Mouse (Mus musculus): ENCODE results near the gene Smcr8. TPM values are rescaled to one million over a fixed set of nuclear protein-coding genes. Genes with fewer than 3 reads are reported as not detected.

Smcr8 gene
- 10 to 100 TPM; 23.3 to 30.1 (median 27.3) TPM for total RNA-seq (2022)

GRCm38 (mm10) chr11:60776829-60777740, at the start of gene Smcr8, which contains the start of gene Top3a:
Gene Smcr8, plus strand, starts transcription at chr11:60777524.
Gene Top3a, minus strand, starts transcription at chr11:60777365.
- DNase-seq: peak; percentile 84

GRCm38 (mm10) chr11:60728260-60728761, 49.0 kb upstream of the Smcr8 start, which contains the start of gene Mief2:
Gene Mief2, plus strand, starts transcription at chr11:60728398.
- DNase-seq: peak; percentile 94

GRCm38 (mm10) chr11:60729217-60729641, 48.1 kb upstream of the Smcr8 start:
- peak; percentile 75 for DNase-seq

DNA sequence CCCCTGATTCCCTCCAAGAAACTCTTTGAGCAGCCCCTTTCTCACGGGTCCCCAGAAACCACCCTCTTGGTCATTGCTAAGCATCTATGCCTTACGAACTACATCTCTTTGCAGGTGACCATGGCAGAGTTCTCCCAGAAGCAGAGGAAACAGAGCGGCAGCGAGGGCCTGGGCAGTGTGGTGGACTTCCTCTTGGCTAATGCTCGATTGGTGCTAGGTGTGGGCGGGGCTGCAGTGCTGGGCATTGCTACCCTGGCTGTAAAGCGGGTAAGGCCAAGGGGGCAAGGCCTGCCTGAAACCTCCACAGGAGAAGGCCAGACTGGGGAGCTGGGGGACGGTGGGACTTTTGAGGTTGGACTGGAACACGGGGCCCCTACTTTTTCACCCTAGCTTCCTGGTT, 47.2 kb upstream of the Smcr8 start:
- DNase-seq: no peak

DNA sequence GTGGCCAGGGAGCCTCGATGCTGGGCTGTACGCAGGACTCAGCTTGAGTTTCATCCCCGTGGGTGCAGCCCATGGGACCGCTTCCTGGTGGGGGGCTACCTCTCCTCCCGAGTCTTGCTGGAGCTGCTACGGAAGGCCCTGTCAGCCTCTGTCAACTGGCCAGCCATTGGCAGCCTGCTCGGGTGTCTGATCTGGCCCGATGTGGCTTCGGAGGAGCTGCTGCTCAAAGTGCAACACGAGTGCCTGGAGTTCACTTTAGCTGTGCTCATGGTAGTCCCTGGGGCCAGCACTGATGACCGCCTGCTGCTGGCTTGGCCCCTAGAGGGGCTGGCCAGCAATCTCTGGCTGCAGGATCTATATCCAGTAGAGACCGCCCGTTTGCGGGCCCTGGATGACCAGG, 46.1 kb upstream of the Smcr8 start:
- DNase-seq: no peak

GRCm38 (mm10) chr11:60734206-60734605, 43.1 kb upstream of the Smcr8 start:
- DNase-seq: no peak

- no peak for DNase-seq
Observed at GRCm38 (mm10) chr11:60735191-60735590, 42.1 kb upstream of the Smcr8 start.

DNA sequence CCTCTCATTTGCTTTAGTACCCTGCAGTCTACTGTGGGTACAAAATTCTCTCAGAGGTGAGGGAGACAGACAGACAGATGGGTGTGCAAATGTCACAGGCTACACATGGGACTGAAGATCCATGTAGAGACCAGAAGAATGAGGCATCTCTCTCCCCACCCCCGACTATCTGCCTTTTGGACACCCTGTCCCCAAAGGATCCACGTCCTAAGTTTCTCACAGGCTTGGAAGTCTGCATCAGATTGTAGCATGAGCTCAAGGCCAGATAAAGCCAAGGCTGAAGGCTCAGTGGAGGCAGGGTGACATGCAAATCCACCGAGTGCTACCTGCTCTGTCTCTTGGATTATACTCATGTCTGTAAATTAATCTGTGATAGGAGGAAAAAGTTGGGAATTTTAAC, 40.8 kb upstream of the Smcr8 start:
- no peak for DNase-seq

- no peak for DNase-seq
Observed at GRCm38 (mm10) chr11:60737450-60737849, 39.9 kb upstream of the Smcr8 start.

DNA sequence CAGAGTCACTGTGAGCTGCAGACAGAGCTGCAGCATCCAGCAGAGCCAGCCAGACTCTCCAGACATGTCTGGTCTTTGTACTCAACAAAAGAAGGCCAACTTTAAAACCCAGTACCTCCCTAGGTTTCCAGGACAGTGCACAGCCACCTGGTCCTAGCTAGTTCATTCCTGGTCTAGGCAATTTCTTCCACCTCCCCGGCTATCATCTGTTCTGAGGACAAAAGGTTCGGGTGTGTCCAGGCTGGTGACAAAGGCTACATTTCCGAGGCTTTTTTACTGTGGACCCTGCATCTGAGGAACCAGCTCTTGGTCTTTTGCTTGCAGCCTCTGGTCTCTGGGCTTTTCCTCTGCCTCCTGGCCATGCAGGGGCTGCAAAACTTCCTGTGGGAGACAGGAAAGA, 37.0 kb upstream of the Smcr8 start:
- DNase-seq: no peak

- DNase-seq: no peak
Observed at GRCm38 (mm10) chr11:60755570-60755969, 21.8 kb upstream of the Smcr8 start.

DNA sequence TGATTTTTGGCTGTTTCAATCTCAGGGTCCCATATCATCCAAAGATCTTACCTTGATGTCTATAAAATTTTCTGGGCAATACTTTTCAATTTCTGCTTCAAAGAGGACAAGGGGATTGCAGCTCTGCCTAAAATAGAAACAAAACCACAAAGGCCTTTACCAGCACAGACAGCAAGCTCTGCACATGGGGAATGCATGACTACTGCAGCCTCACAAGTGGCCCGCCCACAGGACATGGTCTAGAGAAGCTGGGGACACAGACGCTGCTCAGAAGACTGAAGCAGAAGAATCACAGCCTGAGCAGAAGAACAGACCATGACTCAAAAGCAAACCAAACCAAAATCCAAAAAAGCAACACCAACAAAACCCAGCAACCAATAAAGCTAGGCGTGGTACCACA, 15.6 kb upstream of the Smcr8 start:
- DNase-seq: no peak

DNA sequence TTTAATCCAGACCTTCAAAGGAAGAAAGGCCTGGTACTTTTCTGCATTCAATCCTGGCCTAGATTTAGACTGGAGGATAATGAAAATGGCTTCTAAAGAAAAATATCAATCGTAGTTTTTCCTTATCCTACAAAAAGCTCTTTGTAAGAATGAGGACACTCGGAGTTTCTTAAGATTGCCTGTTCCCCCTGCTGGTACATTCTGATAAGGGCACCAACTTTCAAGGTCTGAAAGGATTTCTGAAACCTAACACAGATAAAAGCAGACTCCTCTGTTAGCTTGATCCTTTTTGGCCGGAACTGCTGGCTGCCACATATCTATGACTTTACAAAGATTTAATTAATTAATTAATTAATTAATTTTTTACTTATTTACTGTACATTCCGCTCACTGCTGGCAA, 10.4 kb upstream of the Smcr8 start:
- DNase-seq: no peak

DNA sequence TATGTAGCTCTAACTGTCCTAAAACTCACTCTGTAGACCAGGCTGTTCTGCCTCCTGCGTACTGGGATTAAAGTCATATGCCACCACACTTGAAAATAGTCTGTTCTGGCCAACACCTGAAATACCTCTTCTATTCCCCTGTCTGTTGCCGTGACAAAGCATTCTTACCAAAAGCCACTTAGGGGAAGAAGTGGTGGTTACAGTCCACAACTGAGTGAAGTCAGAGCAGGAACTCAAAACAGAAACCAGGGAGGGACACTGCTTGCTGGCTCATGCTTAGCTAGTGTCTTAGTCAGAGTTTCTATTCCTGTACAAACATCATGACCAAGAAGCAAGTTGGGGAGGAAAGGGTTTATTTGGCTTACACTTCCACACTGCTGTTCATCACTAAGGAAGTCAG, 8.0 kb upstream of the Smcr8 start:
- DNase-seq: no peak

DNA sequence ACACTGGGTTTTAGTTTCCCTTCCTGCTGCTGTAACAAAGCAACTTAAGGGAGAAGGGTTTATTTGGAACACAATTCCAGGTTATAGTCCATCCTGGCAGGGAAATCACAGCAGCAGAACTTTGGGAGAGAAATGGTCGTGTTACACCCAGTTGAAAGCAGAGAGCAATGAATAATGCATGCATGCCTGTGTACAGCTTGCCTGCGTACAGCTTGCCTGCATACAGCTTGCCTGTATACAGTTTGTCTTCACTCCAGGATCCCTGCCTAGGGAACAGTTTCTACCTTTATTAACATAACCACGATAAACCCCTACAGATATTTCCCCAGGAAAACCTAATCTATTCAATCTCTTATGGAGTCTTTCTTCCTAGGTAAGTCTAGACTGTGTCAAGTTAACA, 6.5 kb upstream of the Smcr8 start:
- DNase-seq: no peak

GRCm38 (mm10) chr11:60772161-60772560, 5.2 kb upstream of the Smcr8 start:
- no peak for DNase-seq

GRCm38 (mm10) chr11:60774158-60774689, 3.1 kb upstream of the Smcr8 start:
- DNase-seq: no peak

DNA sequence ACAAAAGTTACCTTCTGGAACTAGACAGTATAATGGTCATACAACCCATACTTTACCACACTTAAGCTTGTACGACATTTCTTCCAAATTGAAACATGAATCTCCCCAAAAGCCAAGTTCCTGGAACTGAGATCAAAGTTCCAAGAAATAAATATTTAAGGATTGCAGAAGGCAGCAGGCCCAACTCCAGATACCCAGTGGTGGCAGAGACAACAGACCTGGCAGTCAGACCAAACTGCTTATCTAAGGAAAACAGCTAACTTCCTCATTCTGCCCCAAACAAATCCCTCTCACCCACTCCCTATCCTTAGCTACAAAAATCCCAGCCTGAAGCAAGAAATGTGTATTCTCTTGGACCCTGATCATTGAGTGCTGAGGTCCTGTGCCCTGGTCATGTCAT, 2.5 kb upstream of the Smcr8 start:
- no peak for DNase-seq

GRCm38 (mm10) chr11:60775578-60775977, 1.7 kb upstream of the Smcr8 start:
- DNase-seq: no peak

- DNase-seq: no peak
Observed at GRCm38 (mm10) chr11:60776107-60776828, 1.1 kb upstream of the Smcr8 start.

DNA sequence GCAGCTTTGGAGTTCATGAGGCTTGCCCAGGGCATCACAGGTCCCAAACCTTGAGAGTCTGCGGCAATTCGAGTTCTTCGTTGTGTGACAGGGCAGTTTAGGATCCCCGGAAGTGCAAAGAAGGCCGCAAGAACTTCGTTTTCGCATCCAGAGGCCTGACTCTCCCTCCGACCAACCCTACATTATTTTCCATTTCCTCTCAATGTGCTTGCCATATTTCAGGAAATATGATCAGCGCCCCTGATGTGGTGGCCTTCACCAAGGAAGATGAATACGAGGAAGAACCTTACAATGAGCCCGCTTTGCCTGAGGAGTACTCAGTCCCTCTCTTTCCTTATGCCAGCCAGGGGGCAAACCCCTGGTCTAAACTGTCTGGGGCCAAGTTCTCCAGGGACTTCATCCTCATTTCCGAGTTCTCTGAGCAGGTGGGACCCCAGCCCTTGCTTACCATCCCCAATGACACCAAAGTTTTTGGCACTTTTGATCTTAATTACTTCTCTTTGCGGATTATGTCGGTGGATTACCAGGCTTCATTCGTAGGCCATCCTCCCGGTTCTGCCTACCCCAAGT, 562 bp downstream of the Smcr8 start:
- no peak for DNase-seq

DNA sequence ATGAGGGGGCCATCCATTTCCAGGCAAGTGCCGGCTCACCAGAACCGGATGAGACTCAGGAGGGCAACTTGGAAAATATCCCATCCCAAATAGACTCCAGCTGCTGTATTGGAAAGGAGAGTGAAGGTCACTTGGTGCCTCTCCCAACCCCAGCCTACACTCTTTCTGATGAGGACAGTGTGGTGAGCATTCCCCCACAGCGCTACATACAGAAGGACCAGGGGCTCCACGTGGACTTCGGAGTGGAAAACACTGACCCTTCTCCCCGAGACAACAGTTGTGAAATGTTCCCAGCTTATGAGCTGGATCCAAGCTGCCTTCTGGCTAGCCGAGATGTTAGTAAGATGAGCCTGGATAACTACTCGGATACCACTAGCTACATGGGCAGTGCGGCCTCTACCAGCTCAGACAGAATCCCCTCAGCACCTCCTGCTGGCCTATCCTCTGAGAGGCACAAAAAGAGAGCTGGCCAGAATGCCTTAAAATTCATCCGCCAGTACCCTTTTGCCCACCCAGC, 2.4 kb downstream of the Smcr8 start:
- DNase-seq: no peak
